Mouse (Mus musculus) spleen, adult 2 months (tissue): ENCODE measurements around the gene Fam20b.

Source experiments
- CTCF ChIP-seq: fragments of 200-500 bp; IDR thresholded peaks from 2 replicates; pipeline ENCODE4 v1.5.1; 2011; ENCODE audit warnings: mild to moderate bottlenecking, inconsistent platforms; ENCODE audit not compliant: insufficient read depth, insufficient read length, insufficient replicate concordance; ENCODE audit errors: extremely low read depth
- POLR2A ChIP-seq: fragments of 200-500 bp; IDR thresholded peaks from 2 replicates; pipeline ENCODE4 v1.6.1; 2011; ENCODE audit warnings: low read depth, low read length, inconsistent platforms

- no peak for TF ChIP-seq CTCF
- TF ChIP-seq POLR2A = no peak
Measured at GRCm38 (mm10) chr1:156644061-156644460, 74.8 kb downstream of the Fam20b start.
